In the genomic region with DNA sequence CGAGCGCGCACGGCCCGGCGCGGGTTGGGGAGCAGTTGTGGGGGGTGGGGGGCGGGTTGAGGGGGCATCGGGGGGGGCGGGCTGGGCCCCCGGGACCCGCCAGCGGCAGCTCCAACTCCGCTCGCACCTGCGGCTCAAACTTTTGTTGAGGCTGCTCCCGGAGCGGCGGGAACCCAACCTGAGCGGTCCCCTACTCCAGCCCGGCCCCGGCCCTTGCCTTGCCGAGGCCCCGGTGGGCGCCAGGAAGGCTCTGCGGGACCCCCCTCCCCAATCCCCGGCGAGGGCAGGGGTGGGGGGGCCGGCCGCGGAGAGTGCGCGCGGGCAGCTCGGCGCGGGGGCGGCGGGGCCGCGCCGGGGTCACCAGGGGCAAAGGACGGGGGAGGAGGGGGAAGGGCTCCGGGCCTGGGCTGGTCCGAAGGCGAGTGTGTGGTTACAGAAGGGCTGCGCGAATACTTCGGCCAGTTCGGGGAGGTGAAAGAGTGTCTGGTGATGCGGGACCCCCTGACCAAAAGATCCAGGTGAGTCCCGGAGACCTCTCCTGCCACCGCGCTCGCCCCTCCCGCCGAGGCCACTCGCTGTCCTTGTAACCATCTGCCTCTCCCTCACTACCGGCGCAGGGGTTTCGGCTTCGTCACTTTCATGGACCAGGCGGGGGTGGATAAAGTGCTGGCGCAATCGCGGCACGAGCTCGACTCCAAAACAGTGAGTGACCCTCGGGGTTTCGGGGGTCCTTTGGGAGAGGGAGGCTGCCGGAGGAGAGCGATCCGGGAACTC, we compare ENCODE assay signal across 8 mouse cellular contexts. TPM values are rescaled to one million over a fixed set of nuclear protein-coding genes. Genes with fewer than 3 reads are reported as not detected.
DNase-seq lines count a peak whose midpoint lies in the region; ATAC-seq and TF ChIP-seq lines count a peak whose summit lies in the region.

No protein-coding gene starts in this region.

- H3K36me3 ChIP-seq in heart, embryonic 10.5 days = peaks cover 16% of the 10 kb centered on the region
- no peaks in the 10 kb centered on the region for H3K36me3 ChIP-seq in heart, postnatal 0 days (replicated peaks; ENCODE audit: control insufficient read depth, insufficient read depth, low read length)
- no peaks in the 10 kb centered on the region for H3K36me3 ChIP-seq in liver, embryonic 16.5 days (ENCODE audit: control insufficient read depth, insufficient read depth)
- H3K36me3 ChIP-seq in thymus, adult 2 months (ENCODE audit: control insufficient read depth, insufficient read depth, low read length) = no peaks in the 10 kb centered on the region

- peaks cover 41% of the 10 kb centered on the region for H3K27me3 ChIP-seq in heart, embryonic 10.5 days (ENCODE audit: insufficient read depth, poor library complexity, severe bottlenecking)
- peaks cover 51% of the 10 kb centered on the region for H3K27me3 ChIP-seq in heart, postnatal 0 days (ENCODE audit: control insufficient read depth, insufficient read depth, low read length)
- H3K27me3 ChIP-seq in liver, embryonic 16.5 days (ENCODE audit: control insufficient read depth, insufficient read depth, low read depth, low read length) = peaks cover 70% of the 10 kb centered on the region
- peaks cover 27% of the 10 kb centered on the region for H3K27me3 ChIP-seq in thymus, adult 2 months (ENCODE audit: control insufficient read depth, insufficient read depth, low read length)

- peak overlapping the region; percentile 93 for H3K4me2 ChIP-seq in heart, postnatal 0 days (ENCODE audit: low read depth, low read length)
- peak overlapping the region; percentile 58 for H3K4me2 ChIP-seq in liver, embryonic 16.5 days (ENCODE audit: low read depth, low read length)

- no peaks in the 10 kb centered on the region for H3K9me3 ChIP-seq in heart, embryonic 10.5 days
- H3K9me3 ChIP-seq in heart, postnatal 0 days (replicated peaks; ENCODE audit: control insufficient read depth, low read length) = no peaks in the 10 kb centered on the region
- no peaks in the 10 kb centered on the region for H3K9me3 ChIP-seq in liver, embryonic 16.5 days (replicated peaks; ENCODE audit: control insufficient read depth, low read length)

- peak overlapping the region; percentile 95 for H3K27ac ChIP-seq in heart, embryonic 10.5 days
- no peak overlapping the region for H3K27ac ChIP-seq in heart, postnatal 0 days (ENCODE audit: low read depth)
- H3K27ac ChIP-seq in liver, embryonic 16.5 days (ENCODE audit: low read length) = no peak overlapping the region
- H3K27ac ChIP-seq in thymus, adult 2 months (ENCODE audit: control insufficient read depth, insufficient read depth, low read length) = no peak overlapping the region

- WGBS in heart, embryonic 10.5 days = under 1% methylated on average over 60 of the region's 73 CpGs
- 4% methylated on average over 51 of the region's 73 CpGs for WGBS in heart, postnatal 0 days
- WGBS in liver, embryonic 16.5 days (ENCODE audit: insufficient replicate concordance) = 2% methylated on average over 54 of the region's 73 CpGs
- 4% methylated on average over 67 of the region's 73 CpGs for WGBS in thymus, adult 2 months

- intact Hi-C loops in heart, postnatal 25 days (cut with DNase I) = no loop called here
- intact Hi-C loops in left cerebral cortex, postnatal 25 days (cut with DNase I) = no loop called here

- H3K9ac ChIP-seq in heart, postnatal 0 days (replicated peaks; ENCODE audit: low read depth, low read length) = peak overlapping the region; percentile 66
- no peak overlapping the region for H3K9ac ChIP-seq in liver, embryonic 16.5 days (ENCODE audit: low read depth, low read length)

- TF ChIP-seq POLR2A in thymus, adult 2 months (IDR thresholded peaks at IDR 0.05; ENCODE audit: control insufficient read depth, extremely low read depth, insufficient read depth, low read length, poor library complexity) = no peak

- no peak for TF ChIP-seq CTCF in heart, postnatal 0 days (IDR thresholded peaks at IDR 0.05; ENCODE audit: low read depth)
- no peak for TF ChIP-seq CTCF in thymus, adult 2 months (IDR thresholded peaks at IDR 0.05; ENCODE audit: borderline replicate concordance, control insufficient read depth, extremely low read depth, insufficient read depth, low read length, poor library complexity)

- H3K4me3 ChIP-seq in heart, embryonic 10.5 days = peak overlapping the region; percentile 94
- peak overlapping the region; percentile 70 for H3K4me3 ChIP-seq in heart, postnatal 0 days (ENCODE audit: low read depth, low read length)
- peak overlapping the region; percentile 59 for H3K4me3 ChIP-seq in liver, embryonic 16.5 days (ENCODE audit: low read depth, low read length)
- no peak overlapping the region for H3K4me3 ChIP-seq in thymus, adult 2 months (ENCODE audit: control insufficient read depth, insufficient read depth, low read length)

- H3K4me1 ChIP-seq in heart, embryonic 10.5 days = peaks cover 47% of the 10 kb centered on the region
- no peaks in the 10 kb centered on the region; the same call in 1 of the 2 replicates for H3K4me1 ChIP-seq in heart, postnatal 0 days (ENCODE audit: control insufficient read depth, insufficient read depth)
- H3K4me1 ChIP-seq in liver, embryonic 16.5 days (ENCODE audit: control insufficient read depth, low read depth, low read length) = no peaks in the 10 kb centered on the region; the same call in 1 of the 2 replicates
- H3K4me1 ChIP-seq in thymus, adult 2 months (replicated peaks; ENCODE audit: control insufficient read depth, insufficient read depth, low read length) = peaks cover 2% of the 10 kb centered on the region

- no peak for TF ChIP-seq EP300 in heart, postnatal 0 days (IDR thresholded peaks at IDR 0.05; ENCODE audit: low read depth)

- ATAC-seq in heart, postnatal 0 days (ENCODE audit: insufficient read depth, low read depth) = no peak
- no peak; the same call in 1 of the 2 replicates for ATAC-seq in liver, embryonic 16.5 days (ENCODE audit: low read depth)

- no peak for DNase-seq in heart, embryonic 10.5 days (ENCODE audit: low spot score)
- DNase-seq in heart, postnatal 25 days (ENCODE audit: low spot score) = no peak
- DNase-seq in adrenal gland, postnatal 10 days = peak; percentile 41
- no peak for DNase-seq in heart, postnatal 0 days (ENCODE audit: low spot score)
- DNase-seq in thymus, adult 2 months = no peak
- DNase-seq in left cerebral cortex, adult 18-20 months (ENCODE audit: low spot score in 2 of 2) = no peak
- no peak for DNase-seq in left cerebral cortex, postnatal 25 days (ENCODE audit: low spot score in 2 of 2)

RNA-seq across cellular contexts. Expression of gene Msi1, which starts 1.0 kb away (rescaled TPM):
- polyA plus RNA-seq in heart, embryonic 10.5 days (2016; fragmentation: Nextera tagmentation; extraction: Ambion mirVana) = 9.6 and 17.1 TPM in 2 replicates
- 1 to 10 TPM in 1 of 2 experiments, under 1 TPM in 1; 0.98 to 1.3 TPM for total RNA-seq in heart, postnatal 25 days (2021)
- total RNA-seq in adrenal gland, postnatal 10 days (2021) = 10 to 100 TPM; 15.9 to 16.2 TPM
- total RNA-seq in heart, postnatal 0 days (2014; rRNA removed; ENCODE audit: low replicate concordance) = 2.5 and 5.6 TPM in 2 replicates
- 0.99 and 1.1 TPM in 2 replicates for polyA plus RNA-seq in heart, postnatal 0 days (2015; fragmentation: Nextera tagmentation; extraction: Ambion mirVana)
- 0.25 and 0.27 TPM in 2 replicates for polyA plus RNA-seq in liver, embryonic 16.5 days (2015; fragmentation: Nextera tagmentation; extraction: Ambion mirVana)
- polyA plus RNA-seq in thymus, adult 2 months (2012; rRNA removed) = 6.1 and 6.6 TPM in 2 replicates
- 10 to 100 TPM; 48.8 to 49.1 TPM for total RNA-seq in left cerebral cortex, adult 18-20 months (2021)
- 10 to 100 TPM; 45.2 to 49.2 TPM for total RNA-seq in left cerebral cortex, postnatal 25 days (2021)

RNA-seq across cellular contexts. Expression of gene Pla2g1b, which starts 35.7 kb away (rescaled TPM):
- polyA plus RNA-seq in heart, embryonic 10.5 days (2016; fragmentation: Nextera tagmentation; extraction: Ambion mirVana) = 0.48 and 1.4 TPM in 2 replicates
- not detected for total RNA-seq in heart, postnatal 25 days (2021)
- not detected for total RNA-seq in adrenal gland, postnatal 10 days (2021)
- total RNA-seq in heart, postnatal 0 days (2014; rRNA removed; ENCODE audit: low replicate concordance) = not detected in 2 replicates
- not detected in 2 replicates for polyA plus RNA-seq in heart, postnatal 0 days (2015; fragmentation: Nextera tagmentation; extraction: Ambion mirVana)
- polyA plus RNA-seq in liver, embryonic 16.5 days (2015; fragmentation: Nextera tagmentation; extraction: Ambion mirVana) = not detected in 2 replicates
- polyA plus RNA-seq in thymus, adult 2 months (2012; rRNA removed) = 1.2 and 1.8 TPM in 2 replicates
- total RNA-seq in left cerebral cortex, adult 18-20 months (2021) = not detected
- not detected for total RNA-seq in left cerebral cortex, postnatal 25 days (2021)

RNA-seq across cellular contexts. Expression of gene Sirt4, which starts 54.2 kb away (rescaled TPM):
- 18.7 and 19.0 TPM in 2 replicates for polyA plus RNA-seq in heart, embryonic 10.5 days (2016; fragmentation: Nextera tagmentation; extraction: Ambion mirVana)
- 10 to 100 TPM; 16.8 to 18.5 TPM for total RNA-seq in heart, postnatal 25 days (2021)
- total RNA-seq in adrenal gland, postnatal 10 days (2021) = 10 to 100 TPM; 15.8 to 31.4 TPM
- total RNA-seq in heart, postnatal 0 days (2014; rRNA removed; ENCODE audit: low replicate concordance) = 13.8 and 29.0 TPM in 2 replicates
- polyA plus RNA-seq in heart, postnatal 0 days (2015; fragmentation: Nextera tagmentation; extraction: Ambion mirVana) = 14.5 and 15.4 TPM in 2 replicates
- 4.6 and 6.5 TPM in 2 replicates for polyA plus RNA-seq in liver, embryonic 16.5 days (2015; fragmentation: Nextera tagmentation; extraction: Ambion mirVana)
- 47.2 and 48.6 TPM in 2 replicates for polyA plus RNA-seq in thymus, adult 2 months (2012; rRNA removed)
- 10 to 100 TPM; 37.1 to 37.8 TPM for total RNA-seq in left cerebral cortex, adult 18-20 months (2021)
- total RNA-seq in left cerebral cortex, postnatal 25 days (2021) = 10 to 100 TPM; 31.1 to 34.0 TPM
